Mouse (Mus musculus): Measurements from ENCODE around the gene Gm21541. TPM values are rescaled to one million over a fixed set of nuclear protein-coding genes. Genes with fewer than 3 reads are reported as not detected.
"Not testable (repeated sequence)": the region's sequence is repeated elsewhere in the genome, so short reads cannot be mapped to it uniquely, and the experiment has no call there.

The Gm21541 gene
- not detected in 2 replicates for polyA plus RNA-seq (2016; fragmentation: Nextera tagmentation; extraction: Ambion mirVana)

GRCm38 (mm10) chr4:41903310-41903709, at the start of gene Gm21541:
Gene Gm21541 (plus strand): TSS chr4:41903610.
- not testable (repeated sequence) for H3K27ac ChIP-seq; H3K4me2 ChIP-seq; H3K9ac ChIP-seq; H3K36me3 ChIP-seq; H3K27me3 ChIP-seq (replicated peaks); H3K4me3 ChIP-seq; H3K4me1 ChIP-seq; ATAC-seq; H3K9me3 ChIP-seq (replicated peaks)
- no CpG with 5 or more reads among the region's 5 CpGs for WGBS (ENCODE audit: insufficient replicate concordance)

GRCm38 (mm10) chr4:41941272-41941671, 37.9 kb downstream of the Gm21541 start, which contains the start of gene Gm20878:
Gene Gm20878 (plus strand): TSS chr4:41941572.
- not testable (repeated sequence) for H3K27ac ChIP-seq; H3K4me1 ChIP-seq; H3K9me3 ChIP-seq (replicated peaks); H3K9ac ChIP-seq; H3K4me3 ChIP-seq; H3K27me3 ChIP-seq (replicated peaks); H3K36me3 ChIP-seq; ATAC-seq; H3K4me2 ChIP-seq
- WGBS (ENCODE audit: insufficient replicate concordance): no CpG with 5 or more reads among the region's 8 CpGs

Other genes with a start within 250 kb of the Gm21541 start
- gene Cntfr, start 206.5 kb upstream of the Gm21541 start, polyA plus RNA-seq (2016; fragmentation: Nextera tagmentation; extraction: Ambion mirVana): 1.4 and 1.7 TPM in 2 replicates
- 39.7 and 43.0 TPM in 2 replicates for gene Il11ra1, start 203.6 kb upstream of the Gm21541 start, polyA plus RNA-seq (2016; fragmentation: Nextera tagmentation; extraction: Ambion mirVana)
- gene Rpp25l, start 190.1 kb upstream of the Gm21541 start, polyA plus RNA-seq (2016; fragmentation: Nextera tagmentation; extraction: Ambion mirVana): 39.1 and 44.9 TPM in 2 replicates
- 89.7 and 92.2 TPM in 2 replicates for gene Dctn3, start 180.4 kb upstream of the Gm21541 start, polyA plus RNA-seq (2016; fragmentation: Nextera tagmentation; extraction: Ambion mirVana)
- gene Arid3c, start 172.5 kb upstream of the Gm21541 start, polyA plus RNA-seq (2016; fragmentation: Nextera tagmentation; extraction: Ambion mirVana): not detected in 2 replicates
- 25.2 and 25.7 TPM in 2 replicates for gene Galt, start 148.4 kb upstream of the Gm21541 start, polyA plus RNA-seq (2016; fragmentation: Nextera tagmentation; extraction: Ambion mirVana)
- gene Sigmar1, start 147.5 kb upstream of the Gm21541 start, polyA plus RNA-seq (2016; fragmentation: Nextera tagmentation; extraction: Ambion mirVana): 49.6 and 51.2 TPM in 2 replicates
- 9.8 and 10.3 TPM in 2 replicates for gene Ccl27a, start 129.4 kb upstream of the Gm21541 start, polyA plus RNA-seq (2016; fragmentation: Nextera tagmentation; extraction: Ambion mirVana)
- 0.28 and 0.42 TPM in 2 replicates for gene Gm20878, start 38.0 kb downstream of the Gm21541 start, polyA plus RNA-seq (2016; fragmentation: Nextera tagmentation; extraction: Ambion mirVana)
- 0.04 TPM in 1 of 2 replicates, not detected in the other for gene Fam205a4, start 62.4 kb downstream of the Gm21541 start, polyA plus RNA-seq (2016; fragmentation: Nextera tagmentation; extraction: Ambion mirVana)
- gene Gm21093, start 131.1 kb downstream of the Gm21541 start, polyA plus RNA-seq (2016; fragmentation: Nextera tagmentation; extraction: Ambion mirVana): not detected in 2 replicates
- gene Gm3893, start 187.6 kb downstream of the Gm21541 start, polyA plus RNA-seq (2016; fragmentation: Nextera tagmentation; extraction: Ambion mirVana): not detected in 2 replicates
- 0.23 TPM in 1 of 2 replicates, not detected in the other for gene Gm13304, start 211.2 kb downstream of the Gm21541 start, polyA plus RNA-seq (2016; fragmentation: Nextera tagmentation; extraction: Ambion mirVana)
- gene Gm13306, start 249.8 kb downstream of the Gm21541 start, polyA plus RNA-seq (2016; fragmentation: Nextera tagmentation; extraction: Ambion mirVana): not detected in 2 replicates

Measured in liver, embryonic 12.5 days (tissue).